Mouse (Mus musculus): ENCODE data around the gene Emc3.

DNA sequence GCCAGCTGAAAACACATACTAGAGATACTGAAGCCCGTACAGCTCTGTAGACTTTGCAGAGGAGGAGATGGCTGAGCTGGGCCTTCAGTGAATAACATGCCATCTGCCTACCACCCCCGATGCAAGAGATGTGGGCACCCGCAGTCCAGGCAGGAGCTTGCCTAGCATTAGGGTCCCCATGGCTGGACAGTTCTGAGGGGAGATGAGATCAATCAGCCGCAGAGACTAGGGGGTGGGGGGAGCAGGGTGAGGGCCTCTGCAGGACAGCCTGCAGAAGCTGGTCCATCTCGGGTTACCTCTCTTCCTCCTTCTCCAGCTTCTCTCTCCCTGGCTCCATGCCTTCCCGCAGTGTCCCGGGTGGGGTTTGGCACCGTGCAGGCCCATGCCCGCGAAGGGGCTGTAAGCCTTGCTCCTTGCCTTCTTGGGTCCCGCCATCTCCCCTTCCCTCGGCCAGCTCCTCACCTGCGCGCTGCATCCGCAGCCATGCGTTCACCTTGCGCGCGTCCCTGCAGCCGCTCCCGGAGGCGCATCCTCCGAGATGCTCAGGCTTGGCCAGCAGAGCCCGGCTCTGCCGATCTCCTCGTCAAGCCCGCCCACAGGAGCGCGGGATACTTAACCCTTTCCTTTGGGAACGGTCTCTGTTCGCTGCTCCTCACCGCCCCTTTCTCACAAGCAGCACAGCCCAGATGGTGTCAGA, 29.9 kb downstream of the Emc3 start, which contains the start of gene Prrt3:
- TF ChIP-seq MYC (IDR thresholded peaks at IDR 0.05; ENCODE audit: low read depth, low read length) (no peak), NELFE (IDR thresholded peaks at IDR 0.05; ENCODE audit: low read depth, low read length) (no peak), HCFC1 (IDR thresholded peaks at IDR 0.05; ENCODE audit: low read depth, low read length) (no peak), ZMIZ1 (IDR thresholded peaks at IDR 0.05; ENCODE audit: low read depth, low read length) (no peak), KAT2A (IDR thresholded peaks at IDR 0.05; ENCODE audit: insufficient replicate concordance, low read length) (no peak), CTCF (conservative IDR thresholded peaks at IDR 0.05 in 1 of 2, IDR thresholded peaks at IDR 0.05 in 1 of 2; ENCODE audit: low read depth in 2 of 2, low read length in 2 of 2) (no peak), TBP (conservative IDR thresholded peaks at IDR 0.05; ENCODE audit: low read depth, low read length) (no peak), ZC3H11A (IDR thresholded peaks at IDR 0.05; ENCODE audit: low read depth, low read length) (no peak), ETS1 (conservative IDR thresholded peaks at IDR 0.05; ENCODE audit: low read depth, low read length) (no peak)
